Mouse (Mus musculus) adipocyte (in vitro differentiated cells): Measurements from ENCODE around the gene Marveld3.

Experiments
- DNase-seq: peaks from one replicate; pipeline ENCODE4 v3.0.0-alpha.2; 2016; ENCODE audit warnings: low spot score

Marveld3 gene

DNA sequence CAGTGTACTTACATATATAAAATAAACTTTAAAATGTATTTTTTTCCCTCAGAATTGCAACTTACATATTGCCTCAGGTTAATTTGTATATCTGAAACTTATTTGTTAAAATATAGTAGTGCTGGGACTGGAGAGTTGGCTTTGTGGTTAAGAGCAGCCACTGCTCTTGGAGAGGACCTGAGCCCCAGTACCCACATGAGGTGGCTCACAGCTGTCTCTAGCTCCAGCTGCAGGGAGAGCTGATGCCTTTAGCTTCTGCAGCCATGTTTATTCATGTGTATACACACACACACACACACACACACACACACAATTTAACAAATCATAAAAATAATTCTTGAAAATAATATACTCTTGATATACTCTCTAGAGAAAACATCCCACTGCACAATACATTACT, 59.6 kb downstream of the Marveld3 start:
- DNase-seq: no peak
